Mouse (Mus musculus) stomach, postnatal 0 days (tissue): ENCODE results near the gene Rtp1.

Experiments used
- CTCF ChIP-seq: IDR thresholded peaks from 2 replicates; pipeline ENCODE4 v1.5.1; 2016; ENCODE audit warnings: antibody characterized with exemption, low read depth, mild to moderate bottlenecking, moderate library complexity
- EP300 ChIP-seq: optimal IDR thresholded peaks from 2 replicates; pipeline ENCODE3; 2016; ENCODE audit warnings: antibody characterized with exemption

DNA sequence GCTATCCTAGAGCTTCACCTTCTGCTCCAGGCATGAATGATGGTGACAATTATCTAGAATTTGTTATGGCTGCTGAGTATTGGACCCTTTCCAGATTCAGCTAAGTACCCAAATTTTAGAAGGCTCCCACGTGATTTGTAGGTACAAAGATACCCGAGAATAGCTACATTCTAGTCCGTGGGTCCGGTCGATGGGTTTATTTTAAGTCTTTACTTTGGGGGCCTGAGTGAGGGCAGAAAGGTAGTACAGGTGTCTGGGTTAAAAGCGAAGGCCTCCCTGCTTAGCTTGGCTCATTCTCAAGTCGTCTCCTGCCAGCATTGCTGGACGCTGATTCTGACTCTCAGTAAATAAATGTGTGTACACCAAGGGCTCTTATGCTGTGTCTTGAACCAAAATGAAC is 1.1 kb downstream of the Rtp1 start:
- no peak for TF ChIP-seq CTCF
- TF ChIP-seq EP300, result no peak
